Mouse (Mus musculus) layer of hippocampus, postnatal 25 days (tissue): ENCODE measurements around the gene Tbata. TPM values are rescaled to one million over a fixed set of nuclear protein-coding genes. Genes with fewer than 3 reads are reported as not detected.

ENCODE experiments used
- DNase-seq, 2 experiments: peaks; one replicate each; pipeline ENCODE4 v3.0.0; 2022; ENCODE audit warnings: mixed read lengths in 2 of 2, low spot score in 1 of 2; ENCODE audit errors: extremely low spot score in 1 of 2
- total RNA-seq, 2 experiments: library from RNA; stranded (reverse); gene quantifications; 2 replicates each; pipeline ENCODE4 v1.2.3; 2021

The Tbata gene
- 10 to 100 TPM in 1 of 2 experiments, 1 to 10 TPM in 1; 9.6 to 16.1 TPM for total RNA-seq

DNA sequence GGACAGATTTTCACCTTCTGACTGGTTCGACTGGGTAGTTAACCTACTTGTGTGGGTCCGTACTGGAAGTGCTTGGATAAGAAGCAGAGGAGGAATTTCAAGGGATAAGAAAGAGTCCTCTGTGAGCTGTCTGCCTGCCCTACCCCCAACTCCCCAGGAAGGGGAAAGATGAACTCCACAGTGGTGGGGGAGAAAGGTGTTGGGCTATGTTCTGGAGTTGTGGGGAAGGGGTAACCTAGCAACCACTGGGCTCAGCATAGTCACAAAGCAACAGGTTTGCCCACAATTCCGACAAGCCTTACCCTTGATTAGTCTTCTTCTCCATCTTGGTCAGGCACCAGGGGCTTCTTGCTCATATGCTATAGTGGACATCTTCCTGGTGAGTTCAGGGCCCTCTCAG lies at the start of gene Tbata:
Gene Tbata (plus strand): TSS at position 301 of the 400 bp plus-strand sequence.
- no peak for DNase-seq

GRCm38 (mm10) chr10:61123276-61123913 lies 48.4 kb upstream of the Tbata start:
- no peak for DNase-seq

- no peak for DNase-seq
Measured at GRCm38 (mm10) chr10:61124462-61124861, 47.3 kb upstream of the Tbata start.

DNA sequence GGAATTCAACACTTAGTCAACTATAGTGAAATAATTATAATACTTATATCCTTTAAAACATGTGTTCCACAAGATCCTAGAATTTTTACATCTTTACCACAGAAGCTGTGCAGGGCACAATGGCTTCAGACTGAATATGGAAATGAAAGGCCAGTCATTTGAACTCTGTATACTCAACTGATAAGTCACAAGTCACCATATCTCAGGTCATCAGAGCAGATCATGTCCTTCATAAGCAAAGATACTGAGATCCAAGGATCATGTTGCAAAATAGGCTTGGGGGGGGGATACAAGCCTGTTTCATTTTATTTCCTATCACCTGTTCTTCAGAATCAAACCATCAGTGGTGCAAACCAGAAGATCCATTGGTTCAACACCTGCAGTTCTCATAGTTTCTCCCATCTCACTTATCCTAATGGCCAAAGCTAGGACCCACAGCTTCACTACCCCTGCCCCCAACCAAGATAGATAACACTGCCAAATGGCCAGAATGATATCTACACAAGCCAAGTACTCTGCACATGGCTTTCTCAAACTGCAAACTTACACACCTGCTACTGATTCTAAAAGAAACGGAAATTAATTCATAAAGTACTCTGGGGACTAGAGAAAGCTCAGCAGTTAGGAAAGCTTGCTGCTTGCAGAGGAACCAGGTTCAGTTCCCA lies 42.9 kb upstream of the Tbata start:
- no peak for DNase-seq

DNA sequence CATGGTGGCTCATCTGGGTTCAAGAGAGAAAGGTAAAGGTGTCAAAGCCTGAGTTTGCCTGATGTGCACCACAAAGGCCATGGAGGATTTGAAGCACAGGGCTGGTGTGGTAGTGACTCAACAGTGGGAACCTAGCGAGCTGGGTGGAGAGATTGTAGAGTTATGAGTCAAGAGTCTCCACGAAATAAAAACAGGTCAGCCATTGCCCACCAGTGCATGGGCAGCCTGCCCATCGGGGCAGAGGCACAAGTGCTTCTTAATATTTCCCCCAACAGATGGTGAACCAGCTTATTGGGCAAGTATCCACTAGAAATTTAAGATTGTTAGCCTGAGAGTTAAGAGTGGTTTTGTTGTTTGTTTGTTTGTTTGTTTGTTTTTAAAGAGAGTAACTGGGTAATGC lies 40.8 kb upstream of the Tbata start:
- DNase-seq, result no peak

DNA sequence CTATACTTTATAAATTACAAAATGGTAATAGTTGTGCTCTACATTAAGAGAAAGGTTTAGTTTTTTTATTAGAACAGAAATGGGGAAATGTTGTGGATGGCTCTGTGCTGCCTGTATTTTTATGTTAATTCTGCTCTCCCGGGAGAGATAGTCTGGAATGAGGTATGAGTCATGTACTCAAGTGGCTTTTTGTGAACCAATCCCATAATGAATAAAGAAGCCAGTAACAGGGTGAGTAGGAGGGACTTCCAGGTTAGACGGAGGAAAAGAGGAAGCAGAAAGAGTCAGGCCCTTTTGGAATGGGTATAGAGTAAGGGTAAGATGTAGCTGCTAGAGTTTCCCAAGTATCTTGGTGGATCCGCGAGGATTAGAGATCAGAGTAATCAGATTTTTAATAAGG lies 37.7 kb upstream of the Tbata start:
- no peak for DNase-seq

DNA sequence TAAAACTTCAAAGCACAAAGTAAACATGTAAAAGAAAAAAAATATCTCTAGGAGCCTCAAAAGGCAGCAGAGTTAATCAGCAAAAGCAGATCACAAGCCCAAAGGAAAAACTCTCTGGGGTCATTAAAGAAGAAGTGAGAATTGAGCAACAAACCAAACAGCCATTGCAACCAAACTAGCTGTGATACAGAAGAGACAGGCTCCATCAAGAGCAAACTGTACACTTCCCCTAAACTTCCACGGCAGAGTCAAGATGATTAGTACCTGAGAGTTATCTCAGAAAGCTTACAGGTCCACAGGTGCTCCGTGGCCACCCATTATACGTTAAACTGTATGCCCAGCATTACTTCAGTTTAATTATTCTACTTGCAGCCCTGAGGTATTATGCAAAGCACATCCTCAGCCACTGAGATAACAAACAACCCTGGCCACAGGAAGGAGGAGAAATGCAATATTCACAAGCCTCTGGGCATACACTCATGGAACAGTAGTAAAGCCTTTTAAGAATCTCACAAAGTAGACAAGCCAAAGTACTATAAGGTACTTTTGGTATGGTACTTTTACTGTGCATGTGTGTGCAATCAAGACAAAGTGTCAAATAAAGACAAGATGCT lies 36.4 kb upstream of the Tbata start:
- DNase-seq, result no peak

DNA sequence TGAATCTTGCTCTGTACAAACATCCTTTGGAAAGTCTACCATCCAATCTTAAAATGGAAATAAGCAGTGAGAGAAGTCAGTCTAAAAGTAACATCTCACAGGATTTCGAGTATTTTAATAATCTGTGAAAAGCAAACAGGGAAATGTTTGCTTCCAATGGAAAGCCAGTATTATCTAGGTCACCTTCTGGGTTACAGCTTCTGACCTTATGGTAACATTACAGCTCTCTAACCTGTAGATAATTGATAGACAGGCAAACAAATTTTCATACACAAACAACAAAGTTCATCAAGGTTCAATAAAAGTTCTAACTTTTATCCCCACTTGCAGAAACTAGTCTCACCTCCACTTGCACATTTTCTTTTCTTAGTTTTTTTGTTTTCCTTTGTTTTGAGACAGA lies 34.2 kb upstream of the Tbata start:
- DNase-seq, result no peak

DNA sequence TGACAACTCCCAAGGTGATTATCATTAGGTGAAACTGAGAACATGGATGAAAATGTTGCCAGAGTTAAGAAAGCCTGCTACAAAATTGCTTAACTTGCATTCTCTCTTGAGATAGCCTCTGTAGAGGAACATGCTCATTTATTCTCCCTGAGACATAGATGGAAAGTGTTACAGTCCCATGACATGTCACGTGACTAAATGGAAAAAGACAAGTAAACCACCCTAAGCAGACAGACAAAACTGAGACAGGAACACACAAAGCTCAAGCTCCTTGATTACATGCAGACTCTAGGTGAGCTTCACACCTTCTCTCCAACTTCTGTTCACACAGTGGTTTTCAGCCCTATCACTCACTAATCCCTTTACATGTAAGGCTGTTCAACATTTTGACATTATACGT lies 28.4 kb upstream of the Tbata start:
- DNase-seq, result no peak

GRCm38 (mm10) chr10:61145766-61146118 lies 26.0 kb upstream of the Tbata start:
- no peak for DNase-seq

DNA sequence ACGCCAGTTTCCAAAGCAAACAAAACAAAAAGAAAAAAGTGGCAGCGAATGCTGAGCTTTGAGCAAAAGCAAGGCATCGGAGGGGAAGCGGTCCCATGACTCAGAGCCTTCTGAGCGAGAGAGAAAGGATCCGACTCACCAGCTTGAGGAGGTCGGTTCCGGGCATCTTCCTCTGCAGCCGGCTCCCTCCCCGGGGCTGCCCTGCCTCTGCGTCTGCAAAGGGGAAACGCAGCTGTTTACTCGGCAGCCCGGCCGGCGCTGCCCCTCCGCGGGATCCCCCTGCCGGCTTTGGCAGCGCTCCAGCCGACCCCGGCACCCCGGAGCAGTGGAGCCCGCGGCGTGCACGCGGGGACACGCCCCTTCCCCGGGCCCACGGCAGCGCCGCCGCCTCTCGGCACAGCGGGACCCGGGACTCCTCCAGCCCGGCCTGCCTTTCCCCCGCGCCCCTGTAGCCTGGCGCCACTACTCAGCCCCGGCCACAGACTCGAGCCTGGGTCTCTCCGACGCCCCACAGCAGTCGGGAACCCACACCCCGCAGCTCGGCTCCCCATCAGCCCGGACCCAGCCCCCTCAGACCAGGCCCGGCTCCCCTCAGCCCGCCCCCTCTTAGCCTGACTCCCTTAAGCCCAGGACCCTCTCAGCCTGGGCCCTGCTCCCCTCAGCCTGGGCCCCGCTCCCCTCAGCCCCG lies 25.5 kb upstream of the Tbata start:
- peak; percentile 30 to 34 for DNase-seq

DNA sequence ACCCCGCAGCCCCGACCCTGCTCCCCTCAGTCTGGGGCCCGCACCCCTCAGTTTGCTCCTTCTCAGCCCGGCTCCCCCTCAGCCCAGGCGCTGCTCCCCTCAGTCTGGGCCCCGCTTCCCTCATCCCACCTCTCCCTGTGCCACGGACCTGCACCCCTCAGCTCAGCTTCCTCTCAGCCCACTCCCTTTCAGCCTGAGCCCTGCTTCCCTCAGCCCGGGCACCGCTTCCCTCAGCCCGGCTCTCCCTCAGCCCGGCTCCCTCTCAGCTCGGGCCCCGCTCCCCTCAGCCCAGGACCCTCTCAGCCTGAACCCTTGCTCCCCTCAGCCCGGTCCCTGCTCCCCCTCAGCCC lies 25.0 kb upstream of the Tbata start:
- peak; percentile 6 to 20 for DNase-seq

DNA sequence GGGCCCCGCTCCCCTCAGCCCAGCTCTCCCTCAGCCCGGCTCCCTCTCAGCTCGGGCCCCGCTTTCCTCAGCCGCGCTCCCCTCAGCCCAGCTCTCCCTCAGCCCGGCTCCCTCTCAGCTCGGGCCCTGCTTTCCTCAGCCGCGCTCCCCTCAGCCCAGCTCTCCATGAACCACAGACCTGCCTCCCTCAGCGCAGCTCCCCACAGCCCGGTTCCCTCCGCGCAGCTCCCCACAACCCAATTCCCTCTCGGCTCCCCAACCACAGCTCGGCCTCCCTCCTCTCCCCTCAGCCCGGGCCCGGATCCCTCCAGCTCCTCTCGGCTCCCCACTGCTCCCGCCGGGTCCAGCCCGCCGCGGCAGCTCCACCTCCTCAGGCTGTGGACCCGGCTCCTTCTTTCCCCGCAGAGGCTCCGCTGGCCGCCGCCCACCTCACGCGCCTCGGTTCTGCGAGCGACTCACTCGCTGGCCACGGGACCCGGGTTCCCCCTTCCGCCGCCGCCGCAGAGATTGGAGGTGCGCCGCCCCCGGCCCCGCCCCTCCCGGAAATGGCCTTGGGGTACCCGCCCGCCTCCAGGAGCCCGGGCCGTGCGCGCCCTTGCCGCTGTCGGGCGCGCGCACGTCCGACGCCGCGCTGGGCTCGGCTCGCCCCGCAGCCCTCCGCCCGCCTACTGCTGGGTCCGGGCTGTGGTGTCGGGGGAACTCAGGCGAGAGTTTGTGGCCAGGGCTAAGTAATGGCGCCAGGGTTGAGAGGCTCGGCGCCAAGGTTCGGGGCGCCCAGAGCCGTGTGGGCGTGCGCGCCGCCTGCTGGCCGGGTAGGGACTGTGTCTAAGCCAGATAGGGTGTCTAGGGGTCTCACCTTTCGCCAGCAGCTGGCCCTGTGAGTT lies 24.4 kb upstream of the Tbata start, which contains the start of gene Sgpl1:
Gene Sgpl1 (minus strand): TSS at position 547 of the 884 bp plus-strand sequence.
- peak; percentile 82 to 83 for DNase-seq

DNA sequence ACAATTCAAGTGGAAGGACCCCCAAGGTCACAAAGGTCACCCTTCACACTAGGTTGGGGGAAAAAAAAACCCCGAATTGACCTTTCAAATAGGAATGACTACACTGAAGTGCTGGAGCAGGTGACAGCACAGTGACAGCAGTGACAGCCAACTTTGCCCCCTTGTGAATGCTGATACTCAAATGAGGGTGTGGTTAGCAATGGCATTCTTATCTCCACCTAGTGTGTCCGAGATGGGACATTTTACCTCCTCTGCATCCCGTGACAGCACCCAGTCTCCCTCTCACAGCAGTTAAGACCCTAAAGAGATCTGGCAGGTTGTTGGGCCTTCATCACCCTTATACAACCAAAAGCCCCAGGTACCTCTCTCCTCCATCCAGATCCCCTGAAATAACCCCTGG lies 22.3 kb upstream of the Tbata start:
- no peak for DNase-seq

DNA sequence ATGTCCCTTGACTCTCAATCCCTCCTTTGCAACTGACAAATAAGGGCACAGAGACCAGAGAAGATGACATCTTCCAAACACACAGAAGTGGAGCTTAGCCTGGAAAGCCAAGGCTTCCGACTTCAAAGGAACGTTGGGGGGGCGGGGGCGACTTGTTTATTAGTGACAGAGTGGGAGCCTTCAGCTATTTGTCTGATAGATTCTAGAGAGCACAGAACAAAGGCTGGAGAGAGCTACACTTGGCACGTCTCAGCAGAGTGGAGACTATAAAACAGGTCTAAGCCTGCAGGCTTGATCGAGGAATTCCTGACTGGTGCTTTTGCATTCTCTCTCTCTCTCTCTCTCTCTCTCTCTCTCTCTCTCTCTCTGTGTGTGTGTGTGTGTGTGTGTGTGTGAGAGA lies 21.1 kb upstream of the Tbata start:
- DNase-seq, result no peak

DNA sequence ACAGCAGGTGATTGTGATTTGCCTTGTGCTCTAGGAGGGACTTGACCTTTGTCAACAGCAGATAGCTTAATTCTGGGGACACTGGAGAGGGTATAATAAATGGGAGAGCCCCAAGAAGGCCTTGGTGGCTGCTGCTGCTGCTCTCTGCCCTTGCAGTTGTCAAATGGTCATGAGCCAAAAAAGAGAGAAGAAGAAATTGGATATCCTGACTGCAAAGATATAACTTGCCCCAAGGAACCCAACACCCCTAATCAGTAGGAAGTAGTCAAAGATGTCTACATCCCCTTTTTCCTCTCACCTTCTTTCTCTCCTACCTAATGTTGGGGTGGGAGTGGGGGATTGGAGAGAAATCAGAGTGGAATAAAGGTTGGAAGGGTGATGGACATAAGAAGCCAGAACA lies 19.6 kb upstream of the Tbata start:
- no peak for DNase-seq

DNA sequence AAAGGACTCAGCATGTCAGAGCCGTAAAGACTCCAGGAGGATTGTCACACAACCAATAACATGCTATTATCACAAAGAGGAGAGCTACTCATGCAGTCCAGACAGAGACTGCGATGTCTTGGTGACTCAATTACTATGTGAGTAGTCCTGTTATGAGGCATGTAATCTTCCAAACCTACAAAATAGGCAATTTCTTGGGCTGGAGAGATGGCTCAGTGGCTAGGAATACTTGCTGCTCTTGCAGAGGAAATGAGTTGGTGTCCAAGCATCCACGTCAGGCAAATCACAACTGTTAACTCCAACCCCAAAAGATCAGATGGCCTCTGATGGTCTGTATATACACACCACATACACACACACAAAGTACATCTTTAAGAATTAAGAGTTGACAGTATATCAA lies 16.1 kb upstream of the Tbata start:
- DNase-seq, result no peak

- no peak for DNase-seq
Measured at GRCm38 (mm10) chr10:61156453-61156852, 15.3 kb upstream of the Tbata start.

GRCm38 (mm10) chr10:61158594-61158993 lies 13.2 kb upstream of the Tbata start:
- no peak for DNase-seq

DNA sequence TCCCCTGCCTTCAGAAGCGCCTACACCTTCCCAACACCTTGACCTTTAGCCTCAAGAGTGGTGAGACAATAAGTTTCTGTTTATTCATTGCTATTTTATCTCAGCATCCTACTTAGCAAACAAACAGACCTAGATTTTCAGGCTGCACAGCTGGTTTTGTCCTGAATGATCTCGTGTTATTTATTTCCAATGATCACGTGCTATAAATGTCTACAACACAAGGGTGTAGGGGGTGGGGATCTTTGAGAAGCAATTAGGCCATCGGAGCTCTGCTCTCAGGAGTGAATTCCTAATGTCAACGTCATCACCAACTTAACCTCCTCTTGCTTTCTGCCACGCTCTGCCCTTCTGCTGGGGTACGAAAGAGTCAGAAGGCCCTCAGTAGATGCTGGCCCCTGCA lies 11.7 kb upstream of the Tbata start:
- DNase-seq, result no peak
